Mouse (Mus musculus) brown adipose tissue, adult 24 weeks (tissue): ENCODE measurements around the gene Zmynd10. TPM values are rescaled to one million over a fixed set of nuclear protein-coding genes. Genes with fewer than 3 reads are reported as not detected.

Source experiments
- H3K27ac ChIP-seq: fragments of 200-500 bp; replicated peaks from 2 replicates; pipeline ENCODE4 v1.5.1; 2012; ENCODE audit warnings: low read depth, mild to moderate bottlenecking, low read length
- H3K4me1 ChIP-seq: fragments of 200-500 bp; 2 replicates; pipeline ENCODE4 v1.6.1; 2012; ENCODE audit warnings: low read length, mixed read lengths; ENCODE audit not compliant: control insufficient read depth, insufficient read depth, insufficient read length
- H3K4me3 ChIP-seq: fragments of 200-500 bp; 2 replicates; pipeline ENCODE4 v1.5.1; 2012; ENCODE audit warnings: low read depth, mild to moderate bottlenecking, low read length, moderate library complexity; ENCODE audit not compliant: insufficient read depth
- polyA plus RNA-seq: library from polyadenylated mRNA; stranded (reverse); fragments of >200 nt; gene quantifications from 2 replicates; pipeline ENCODE4 v1.2.4, GENCODE M21; 2012; ENCODE audit not compliant: missing spikeins, insufficient read depth, insufficient read length

Gene Zmynd10
- polyA plus RNA-seq, 1 experiment, result not detected

- peaks cover 12% of the 10 kb centered on the region for H3K4me1 ChIP-seq
- no peak overlapping the region for H3K4me3 ChIP-seq
- H3K27ac ChIP-seq, result no peak overlapping the region
Observed at GRCm38 (mm10) chr9:107590773-107591060, 43.6 kb downstream of the Zmynd10 start.

- Histone ChIP-seq H3K4me3 (no peak overlapping the region), H3K4me1 (peaks cover 19% of the 10 kb centered on the region), H3K27ac (peak overlapping the region; percentile 26; the same call in 1 of the 2 replicates)
Observed at GRCm38 (mm10) chr9:107593101-107593976, 46.2 kb downstream of the Zmynd10 start.

- Histone ChIP-seq H3K4me3 (no peak overlapping the region), H3K27ac (no peak overlapping the region), H3K4me1 (peaks cover 15% of the 10 kb centered on the region)
Observed at GRCm38 (mm10) chr9:107594281-107595062, 47.4 kb downstream of the Zmynd10 start.

- peak overlapping the region; percentile 2; the same call in 1 of the 2 replicates for H3K4me3 ChIP-seq
- peak overlapping the region; percentile 66 for H3K27ac ChIP-seq
Observed at GRCm38 (mm10) chr9:107596619-107597569, 49.8 kb downstream of the Zmynd10 start.

GRCm38 (mm10) chr9:107598385-107598784 lies 51.3 kb downstream of the Zmynd10 start:
- peaks cover 15% of the 10 kb centered on the region for H3K4me1 ChIP-seq
- H3K27ac ChIP-seq, result no peak overlapping the region
- no peak overlapping the region for H3K4me3 ChIP-seq

More at GRCm38 (mm10) chr9:107596619-107597569, 49.8 kb downstream of the Zmynd10 start:
- H3K4me1 ChIP-seq, result peaks cover 15% of the 10 kb centered on the region

- Histone ChIP-seq H3K4me3 (no peak overlapping the region), H3K27ac (no peak overlapping the region), H3K4me1 (peaks cover 11% of the 10 kb centered on the region)
Observed at GRCm38 (mm10) chr9:107599433-107599832, 52.3 kb downstream of the Zmynd10 start.

GRCm38 (mm10) chr9:107599842-107600241 lies 52.7 kb downstream of the Zmynd10 start:
- no peak overlapping the region for H3K27ac ChIP-seq
- peaks cover 11% of the 10 kb centered on the region for H3K4me1 ChIP-seq
- H3K4me3 ChIP-seq, result no peak overlapping the region

GRCm38 (mm10) chr9:107600745-107601144 lies 53.6 kb downstream of the Zmynd10 start:
- Histone ChIP-seq H3K4me1 (peaks cover 11% of the 10 kb centered on the region), H3K4me3 (no peak overlapping the region), H3K27ac (no peak overlapping the region)

Other genes starting within 250 kb of the Zmynd10 start
- gene Hemk1, start 208.9 kb upstream of the Zmynd10 start, polyA plus RNA-seq, result 52.8 and 58.3 TPM in 2 replicates
- 8.8 and 22.5 TPM in 2 replicates for gene 6430571L13Rik, start 206.7 kb upstream of the Zmynd10 start, polyA plus RNA-seq
- not detected in 2 replicates for gene Cacna2d2, start 147.7 kb upstream of the Zmynd10 start, polyA plus RNA-seq
- gene Tmem115, start 13.4 kb upstream of the Zmynd10 start, polyA plus RNA-seq, result 11.9 and 14.1 TPM in 2 replicates
- 6.1 and 6.3 TPM in 2 replicates for gene Cyb561d2, start 5.1 kb upstream of the Zmynd10 start, polyA plus RNA-seq
- gene Nprl2, start 5.1 kb upstream of the Zmynd10 start, polyA plus RNA-seq, result 19.2 and 22.5 TPM in 2 replicates
- gene Rassf1, start 4.3 kb downstream of the Zmynd10 start, polyA plus RNA-seq, result 10.9 and 15.2 TPM in 2 replicates
- gene Tusc2, start 16.0 kb downstream of the Zmynd10 start, polyA plus RNA-seq, result 31.2 and 49.0 TPM in 2 replicates
- 14.1 and 14.2 TPM in 2 replicates for gene Hyal2, start 20.6 kb downstream of the Zmynd10 start, polyA plus RNA-seq
- 25.2 and 46.4 TPM in 2 replicates for gene Hyal1, start 29.6 kb downstream of the Zmynd10 start, polyA plus RNA-seq
- 25.9 and 31.3 TPM in 2 replicates for gene Naa80, start 31.6 kb downstream of the Zmynd10 start, polyA plus RNA-seq
- gene Hyal3, start 33.5 kb downstream of the Zmynd10 start, polyA plus RNA-seq, result 0.63 TPM in 1 of 2 replicates, not detected in the other
- gene Ifrd2, start 40.3 kb downstream of the Zmynd10 start, polyA plus RNA-seq, result 21.6 and 23.7 TPM in 2 replicates
- gene Sema3b, start 61.9 kb downstream of the Zmynd10 start, polyA plus RNA-seq, result 3.3 and 3.8 TPM in 2 replicates
- 87.2 and 112 TPM in 2 replicates for gene Gnai2, start 88.1 kb downstream of the Zmynd10 start, polyA plus RNA-seq
- 0.83 and 3.3 TPM in 2 replicates for gene Slc38a3, start 122.2 kb downstream of the Zmynd10 start, polyA plus RNA-seq
- not detected in 2 replicates for gene Gnat1, start 132.4 kb downstream of the Zmynd10 start, polyA plus RNA-seq
- gene Sema3f, start 163.2 kb downstream of the Zmynd10 start, polyA plus RNA-seq, result 3.1 and 3.2 TPM in 2 replicates
- gene Rbm5, start 223.7 kb downstream of the Zmynd10 start, polyA plus RNA-seq, result 37.4 and 47.2 TPM in 2 replicates